Mouse (Mus musculus) megakaryocyte, embryonic 14.5 days (primary cell): ENCODE measurements at regions not wholly inside any gene's neighbourhood (a gene's known extent, or its start where the extent isn't known, plus 50 kb on each side); places are given as distances from the start of the nearest gene placed in this dataset.

Experiments used
- FLI1 ChIP-seq: IDR thresholded peaks from 2 replicates; pipeline ENCODE4 v1.6.1; 2012; ENCODE audit warnings: low read length, inconsistent platforms, mixed read lengths
- GATA1 ChIP-seq: IDR thresholded peaks from 3 replicates; pipeline ENCODE4 v1.6.1; 2012; ENCODE audit warnings: mixed read lengths, low read length, inconsistent platforms, borderline replicate concordance

- TF ChIP-seq GATA1, result no peak
- no peak for TF ChIP-seq FLI1
Measured at GRCm38 (mm10) chr3:134611516-134612297, 217.1 kb upstream of the Tacr3 start.
